Mouse (Mus musculus): ENCODE data around the gene Scaf4. TPM values are rescaled to one million over a fixed set of nuclear protein-coding genes. Genes with fewer than 3 reads are reported as not detected.
"Not testable (repeated sequence)": the region's sequence is repeated elsewhere in the genome, so short reads cannot be mapped to it uniquely, and the experiment has no call there.

The Scaf4 gene
- polyA plus RNA-seq, 1 experiment from 2014 or later, result 30.4 TPM

DNA sequence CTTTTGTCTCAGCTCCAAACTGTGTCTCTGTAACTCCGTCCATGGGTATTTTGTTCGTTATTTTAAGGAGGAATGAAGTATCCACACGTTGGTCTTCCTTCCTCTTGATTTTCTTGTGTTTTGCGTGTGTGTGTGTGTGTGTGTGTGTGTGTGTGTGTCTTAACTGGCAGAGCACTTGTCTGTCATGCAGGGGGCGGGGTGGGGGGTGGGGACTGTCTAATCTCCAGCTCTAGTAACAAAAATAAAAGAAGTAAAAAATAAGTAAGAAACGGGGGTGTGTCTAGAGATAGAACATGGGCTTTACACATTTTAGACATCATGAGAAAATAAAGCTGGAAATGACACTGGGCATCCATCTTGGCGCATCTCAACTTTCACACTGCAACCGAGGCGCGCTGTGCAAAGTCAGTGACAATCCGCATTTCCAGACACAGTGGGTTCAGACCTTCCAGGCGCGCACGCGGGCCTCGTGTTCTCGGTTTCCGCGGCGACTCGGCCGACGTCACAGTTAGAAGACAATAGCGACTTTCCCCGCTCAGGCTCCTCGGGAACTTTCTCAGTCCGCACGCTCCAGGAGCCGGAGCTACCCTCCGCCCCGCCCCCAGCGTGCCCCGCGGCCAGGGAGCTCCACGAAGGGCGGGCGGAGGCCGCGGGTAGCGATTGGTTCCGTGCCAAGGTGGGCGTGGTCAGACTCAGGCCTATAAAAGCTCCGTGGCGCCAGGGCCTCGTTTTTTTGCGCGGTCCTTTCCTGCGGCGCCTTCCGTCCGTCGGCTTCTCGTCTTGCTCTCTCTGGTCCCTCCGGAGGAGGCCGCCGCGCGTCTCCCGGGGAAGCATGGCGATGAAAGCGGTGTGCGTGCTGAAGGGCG lies 64.0 kb downstream of the Scaf4 start, which contains the start of gene Sod1:
Gene Sod1 (plus strand): TSS at position 729 of the 866 bp plus-strand sequence.
- no peaks in the 10 kb centered on the region for H3K27me3 ChIP-seq (ENCODE audit: insufficient read depth, poor library complexity, severe bottlenecking)
- peak within 1 kb of the TSS; percentile 91 for H3K4me3 ChIP-seq
- peak within 1 kb of the TSS; percentile 97 for H3K27ac ChIP-seq
- H3K4me1 ChIP-seq, result peaks cover 24% of the 10 kb centered on the region
- WGBS, result 2% methylated on average over 58 of the region's 63 CpGs
- H3K9me3 ChIP-seq, result no peaks in the 10 kb centered on the region
- peaks cover 21% of the 10 kb centered on the region for H3K36me3 ChIP-seq
- peak; percentile 98 for DNase-seq (ENCODE audit: low spot score)

DNA sequence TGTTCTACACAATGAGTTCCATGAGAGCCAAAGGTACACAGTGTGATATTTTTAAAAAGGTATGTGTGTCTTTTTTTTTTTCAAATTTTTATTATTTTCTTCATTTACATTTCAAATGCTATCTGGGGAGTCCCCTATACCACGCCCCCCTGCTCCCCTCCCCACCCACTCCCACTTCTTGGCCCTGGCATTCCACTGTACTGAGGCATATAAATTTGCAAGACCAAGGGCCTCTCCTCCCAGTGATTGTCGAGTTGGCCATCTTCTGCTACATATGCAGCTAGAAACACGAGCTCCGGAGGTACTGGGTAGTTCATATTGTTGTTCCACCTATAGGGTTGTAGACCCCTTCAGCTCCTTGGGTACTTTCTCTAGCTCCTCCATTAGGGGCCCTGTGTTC lies 64.9 kb downstream of the Scaf4 start:
- H3K4me1 ChIP-seq, result peaks cover 24% of the 10 kb centered on the region
- not testable (repeated sequence) for DNase-seq (ENCODE audit: low spot score); H3K4me3 ChIP-seq; H3K27me3 ChIP-seq (ENCODE audit: insufficient read depth, poor library complexity, severe bottlenecking); H3K9me3 ChIP-seq; H3K27ac ChIP-seq
- peaks cover 13% of the 10 kb centered on the region for H3K36me3 ChIP-seq
- WGBS, result 62% methylated on average over 4 of the region's 4 CpGs

DNA sequence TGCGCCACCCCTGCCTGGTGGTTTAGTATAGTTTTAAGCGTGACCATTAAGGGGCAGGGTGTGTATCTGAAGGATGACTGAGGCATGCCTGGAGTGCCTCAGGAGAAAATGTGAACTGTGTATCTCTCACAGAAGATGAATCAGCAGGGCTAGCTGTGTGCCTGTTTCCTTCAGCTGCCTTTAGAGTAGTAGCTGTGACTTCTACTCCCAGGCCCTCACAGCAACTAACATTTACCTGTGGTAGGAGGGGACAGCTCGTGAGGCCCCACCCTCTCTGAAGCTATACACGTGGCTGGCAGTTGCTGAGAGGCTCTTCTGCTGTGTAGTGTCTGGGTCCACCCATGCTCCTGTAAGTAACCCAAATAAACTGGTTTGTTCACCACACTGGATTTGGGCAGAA lies 66.4 kb downstream of the Scaf4 start:
- no peaks in the 10 kb centered on the region for H3K9me3 ChIP-seq
- no peaks in the 10 kb centered on the region for H3K27me3 ChIP-seq (ENCODE audit: insufficient read depth, poor library complexity, severe bottlenecking)
- no peak for DNase-seq (ENCODE audit: low spot score)
- 56% methylated on average over 4 of the region's 4 CpGs for WGBS
- H3K36me3 ChIP-seq, result no peaks in the 10 kb centered on the region
- H3K4me3 ChIP-seq, result no peak overlapping the region
- no peak overlapping the region for H3K27ac ChIP-seq
- H3K4me1 ChIP-seq, result peaks cover 19% of the 10 kb centered on the region

DNA sequence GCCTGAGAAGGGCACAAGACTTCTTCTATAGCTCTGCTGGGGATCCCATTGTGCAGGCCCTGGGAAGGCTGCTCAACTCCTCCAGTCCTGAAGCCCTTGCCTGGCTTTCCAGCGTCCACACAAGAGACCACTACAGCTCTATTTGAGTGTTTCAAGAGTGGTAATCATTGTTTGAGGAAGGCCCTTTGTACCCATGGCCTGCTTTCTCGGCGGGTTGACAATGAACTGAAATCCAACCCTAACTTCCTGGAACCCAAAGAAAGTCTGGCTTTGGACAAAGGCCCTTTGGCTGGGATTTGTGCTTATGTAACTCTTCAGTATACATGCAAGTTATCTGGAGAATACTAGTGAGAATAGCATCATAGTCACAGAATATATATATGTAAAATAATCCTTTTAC lies 66.9 kb downstream of the Scaf4 start:
- no peaks in the 10 kb centered on the region for H3K27me3 ChIP-seq (ENCODE audit: insufficient read depth, poor library complexity, severe bottlenecking)
- H3K4me3 ChIP-seq, result no peak overlapping the region
- peaks cover 16% of the 10 kb centered on the region for H3K4me1 ChIP-seq
- H3K9me3 ChIP-seq, result no peaks in the 10 kb centered on the region
- H3K27ac ChIP-seq, result no peak overlapping the region
- H3K36me3 ChIP-seq, result no peaks in the 10 kb centered on the region
- WGBS, result 47% methylated on average over 3 of the region's 3 CpGs
- no peak for DNase-seq (ENCODE audit: low spot score)

- 78% methylated on average over 2 of the region's 2 CpGs for WGBS
- Histone ChIP-seq H3K36me3 (no peaks in the 10 kb centered on the region), H3K9me3 (no peaks in the 10 kb centered on the region), H3K4me1 (peaks cover 11% of the 10 kb centered on the region; the same call in 1 of the 2 replicates), H3K27ac (no peak overlapping the region), H3K27me3 (ENCODE audit: insufficient read depth, poor library complexity, severe bottlenecking) (no peaks in the 10 kb centered on the region), H3K4me3 (no peak overlapping the region)
- DNase-seq (ENCODE audit: low spot score), result no peak
Measured at GRCm38 (mm10) chr16:90216414-90216813, 67.9 kb downstream of the Scaf4 start.

DNA sequence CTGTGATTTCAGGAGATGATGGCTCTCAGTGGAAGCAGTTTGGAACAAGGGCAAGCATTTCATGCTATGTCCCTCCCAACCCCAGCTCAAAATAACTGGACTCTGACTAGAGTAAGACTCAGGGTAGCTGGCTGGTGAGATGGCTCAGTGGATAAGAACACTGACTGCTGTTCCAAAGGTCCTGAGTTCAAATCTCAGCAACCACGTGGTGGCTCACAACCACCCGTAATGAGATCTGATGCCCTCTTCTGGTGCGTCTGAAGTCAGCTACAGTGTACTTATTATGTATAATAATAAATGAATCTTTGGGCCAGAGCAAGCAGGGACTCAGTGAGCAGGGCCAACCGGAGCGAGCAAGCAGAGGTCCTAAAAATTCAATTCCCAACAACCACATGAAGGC lies 68.4 kb downstream of the Scaf4 start:
- H3K9me3 ChIP-seq; H3K27me3 ChIP-seq (ENCODE audit: insufficient read depth, poor library complexity, severe bottlenecking); H3K4me3 ChIP-seq; DNase-seq (ENCODE audit: low spot score); H3K36me3 ChIP-seq; H3K27ac ChIP-seq: not testable (repeated sequence)
- 95% methylated on average over 5 of the region's 5 CpGs for WGBS
- H3K4me1 ChIP-seq, result peaks cover 13% of the 10 kb centered on the region; the same call in 1 of the 2 replicates

DNA sequence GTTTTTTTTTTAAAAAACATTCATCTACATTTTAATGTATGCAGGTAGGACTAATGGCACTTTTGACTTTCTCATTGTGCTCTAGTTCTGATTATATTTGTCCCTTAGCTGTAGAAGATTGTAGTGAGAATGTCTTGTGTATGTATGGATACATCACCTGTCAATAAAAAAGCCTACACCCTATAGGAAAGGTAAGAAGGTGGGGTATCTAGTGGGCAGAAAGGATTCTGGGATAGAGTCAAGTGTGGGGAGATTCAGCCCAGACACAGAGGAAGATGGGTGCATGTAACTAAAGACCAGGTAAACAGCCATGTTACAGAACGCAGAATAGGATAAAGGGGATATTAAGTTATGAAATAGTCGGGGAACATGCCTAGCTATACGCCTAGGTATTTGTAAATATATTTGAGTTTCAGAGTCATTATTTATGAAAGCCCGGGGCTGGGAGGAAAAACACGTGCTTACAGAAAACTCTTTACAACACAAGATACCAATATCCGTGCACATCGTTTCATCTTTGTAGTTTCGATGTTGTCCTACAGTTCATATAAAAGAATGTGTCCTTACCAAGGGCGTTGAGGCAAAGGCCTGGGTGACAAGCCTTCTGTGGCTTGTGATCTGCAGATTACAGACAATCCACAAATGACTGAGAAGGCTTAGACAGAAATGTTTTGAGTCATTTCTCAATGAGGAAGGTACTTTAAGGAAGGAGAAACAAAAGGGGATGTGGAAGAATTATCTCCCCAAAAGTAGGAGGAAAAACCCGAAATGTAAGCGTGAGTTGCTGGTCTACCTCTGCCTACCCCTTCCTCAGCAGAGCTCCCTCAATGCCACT lies 69.4 kb downstream of the Scaf4 start:
- Histone ChIP-seq H3K27me3 (ENCODE audit: insufficient read depth, poor library complexity, severe bottlenecking) (no peaks in the 10 kb centered on the region), H3K4me1 (peaks cover 14% of the 10 kb centered on the region; the same call in 1 of the 2 replicates), H3K4me3 (no peak overlapping the region), H3K27ac (no peak overlapping the region), H3K36me3 (no peaks in the 10 kb centered on the region), H3K9me3 (no peaks in the 10 kb centered on the region)
- WGBS, result 87% methylated on average over 11 of the region's 11 CpGs
- no peak for DNase-seq (ENCODE audit: low spot score)

GRCm38 (mm10) chr16:90213477-90214339 lies 70.6 kb downstream of the Scaf4 start:
- Histone ChIP-seq H3K4me1 (0 out of 2 replicates have a peak, but pooled peaks cover 11% of the 10 kb centered on the region), H3K36me3 (no peaks in the 10 kb centered on the region), H3K9me3 (no peaks in the 10 kb centered on the region), H3K27ac (no peak overlapping the region), H3K27me3 (ENCODE audit: insufficient read depth, poor library complexity, severe bottlenecking) (no peaks in the 10 kb centered on the region), H3K4me3 (no peak overlapping the region)
- DNase-seq (ENCODE audit: low spot score), result no peak
- WGBS, result 68% methylated on average over 12 of the region's 12 CpGs

DNA sequence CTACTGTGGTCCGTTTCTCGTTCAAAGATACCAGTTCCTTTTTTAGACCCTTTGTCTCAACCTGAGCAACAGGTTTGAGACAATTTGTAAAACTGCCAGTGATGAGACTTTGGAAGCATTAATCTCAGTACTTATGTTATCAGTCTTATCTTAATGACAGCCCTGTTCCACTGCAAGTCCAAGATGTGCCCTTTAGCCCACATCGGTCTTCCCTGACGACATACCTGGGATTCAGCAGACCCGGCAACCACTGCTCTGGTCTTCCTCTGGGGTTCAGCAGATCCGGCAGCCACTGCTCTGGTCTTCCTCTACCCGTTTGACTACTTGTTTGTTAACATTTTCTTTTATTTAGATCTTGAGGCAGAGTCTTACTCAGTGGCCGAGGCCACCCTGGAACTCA lies 72.5 kb downstream of the Scaf4 start:
- Histone ChIP-seq H3K36me3 (no peaks in the 10 kb centered on the region), H3K4me3 (no peak overlapping the region), H3K9me3 (no peaks in the 10 kb centered on the region), H3K27me3 (ENCODE audit: insufficient read depth, poor library complexity, severe bottlenecking) (no peaks in the 10 kb centered on the region), H3K27ac (no peak overlapping the region), H3K4me1 (0 out of 2 replicates have a peak, but pooled peaks cover 7% of the 10 kb centered on the region)
- DNase-seq (ENCODE audit: low spot score), result no peak
- WGBS, result 50% methylated on average over 8 of the region's 8 CpGs

GRCm38 (mm10) chr16:90210717-90211116 lies 73.6 kb downstream of the Scaf4 start:
- H3K4me3 ChIP-seq, result no peak overlapping the region
- H3K27me3 ChIP-seq (ENCODE audit: insufficient read depth, poor library complexity, severe bottlenecking), result no peaks in the 10 kb centered on the region
- no peaks in the 10 kb centered on the region for H3K9me3 ChIP-seq
- no peak overlapping the region for H3K27ac ChIP-seq
- 72% methylated on average over 10 of the region's 10 CpGs for WGBS
- H3K36me3 ChIP-seq, result no peaks in the 10 kb centered on the region
- peak; percentile 61 for DNase-seq (ENCODE audit: low spot score)
- 0 out of 2 replicates have a peak, but pooled peaks cover 7% of the 10 kb centered on the region for H3K4me1 ChIP-seq

GRCm38 (mm10) chr16:90208996-90209395 lies 75.3 kb downstream of the Scaf4 start:
- Histone ChIP-seq H3K9me3 (no peaks in the 10 kb centered on the region), H3K27me3 (ENCODE audit: insufficient read depth, poor library complexity, severe bottlenecking) (no peaks in the 10 kb centered on the region), H3K4me3 (no peak overlapping the region), H3K27ac (no peak overlapping the region), H3K4me1 (0 out of 2 replicates have a peak, but pooled peaks cover 7% of the 10 kb centered on the region), H3K36me3 (no peaks in the 10 kb centered on the region)
- no peak for DNase-seq (ENCODE audit: low spot score)
- 70% methylated on average over 3 of the region's 3 CpGs for WGBS

- WGBS, result 92% methylated on average over 2 of the region's 2 CpGs
- Histone ChIP-seq H3K4me1 (peaks cover 13% of the 10 kb centered on the region), H3K36me3 (no peaks in the 10 kb centered on the region), H3K27ac (no peak overlapping the region), H3K27me3 (ENCODE audit: insufficient read depth, poor library complexity, severe bottlenecking) (no peaks in the 10 kb centered on the region), H3K9me3 (no peaks in the 10 kb centered on the region), H3K4me3 (no peak overlapping the region)
- DNase-seq (ENCODE audit: low spot score), result no peak
Measured at GRCm38 (mm10) chr16:90204868-90205267, 79.4 kb downstream of the Scaf4 start.
